Comparison of ENCODE assay signal across 11 mouse cellular contexts in genomic region chr5:64075506-64075905, GRCm38 (mm10). TPM values are rescaled to one million over a fixed set of nuclear protein-coding genes. Genes with fewer than 3 reads are reported as not detected.
DNase-seq lines count a peak whose midpoint lies in the region; ATAC-seq and TF ChIP-seq lines count a peak whose summit lies in the region.
"Had no signal": no experiment of that assay in that cellular context is flagged by ENCODE, and none has a peak within 500 bp of the region (broad histone marks: within the 10 kb centered on the region; RNA-seq: fewer than 3 reads in every experiment).

No protein-coding gene starts in this region.

- no peak for ATAC-seq in embryonic facial prominence, embryonic 11.5 days (replicated peaks; ENCODE audit: insufficient number of reproducible peaks, low FRiP score, low TSS enrichment, low read depth)
- no peak for ATAC-seq in midbrain, postnatal 0 days (ENCODE audit: low FRiP score)
- no peak for ATAC-seq in midbrain, embryonic 11.5 days (ENCODE audit: low FRiP score)

- no peaks in the 10 kb centered on the region for H3K4me1 ChIP-seq in embryonic facial prominence, embryonic 11.5 days (ENCODE audit: control insufficient read depth, insufficient read depth, low read length)
- peaks cover 12% of the 10 kb centered on the region for H3K4me1 ChIP-seq in embryonic facial prominence, embryonic 10.5 days
- H3K4me1 ChIP-seq in midbrain, postnatal 0 days (ENCODE audit: insufficient read depth, low read length): no peaks in the 10 kb centered on the region
- no peaks in the 10 kb centered on the region for H3K4me1 ChIP-seq in midbrain, embryonic 11.5 days (ENCODE audit: control insufficient read depth, insufficient read depth, low read length)
- H3K4me1 ChIP-seq: midbrain, embryonic 12.5 days had no signal

- TF ChIP-seq POLR2A in brain, embryonic 14.5 days (IDR thresholded peaks at IDR 0.05; ENCODE audit: borderline replicate concordance, extremely low read depth, insufficient read depth, insufficient read length, poor library complexity, severe bottlenecking): no peak

- TF ChIP-seq CTCF in midbrain, postnatal 0 days (IDR thresholded peaks at IDR 0.05): peak; percentile 46
- no peak for TF ChIP-seq CTCF in brain, embryonic 14.5 days (IDR thresholded peaks at IDR 0.05; ENCODE audit: borderline replicate concordance, extremely low read depth, insufficient read depth, insufficient read length)

- H3K9me3 ChIP-seq in embryonic facial prominence, embryonic 11.5 days (replicated peaks; ENCODE audit: control insufficient read depth, low read length): no peaks in the 10 kb centered on the region
- no peaks in the 10 kb centered on the region for H3K9me3 ChIP-seq in embryonic facial prominence, embryonic 10.5 days
- no peaks in the 10 kb centered on the region for H3K9me3 ChIP-seq in midbrain, postnatal 0 days (ENCODE audit: low read length)
- H3K9me3 ChIP-seq in midbrain, embryonic 11.5 days (ENCODE audit: control insufficient read depth, low read length): no peaks in the 10 kb centered on the region
- H3K9me3 ChIP-seq: midbrain, embryonic 12.5 days; stomach, embryonic 15.5 days had no signal

- H3K27ac ChIP-seq in embryonic facial prominence, embryonic 11.5 days (replicated peaks; ENCODE audit: low read depth, low read length): no peak overlapping the region
- H3K27ac ChIP-seq in embryonic facial prominence, embryonic 10.5 days (replicated peaks): no peak overlapping the region
- H3K27ac ChIP-seq in midbrain, postnatal 0 days (ENCODE audit: low read depth, low read length): no peak overlapping the region
- H3K27ac ChIP-seq in midbrain, embryonic 11.5 days (ENCODE audit: low read depth, low read length): no peak overlapping the region
- H3K27ac ChIP-seq: midbrain, embryonic 12.5 days; stomach, embryonic 15.5 days had no signal

- no peak overlapping the region for H3K4me3 ChIP-seq in embryonic facial prominence, embryonic 11.5 days (ENCODE audit: low read depth, low read length)
- H3K4me3 ChIP-seq in embryonic facial prominence, embryonic 10.5 days: no peak overlapping the region
- no peak overlapping the region for H3K4me3 ChIP-seq in midbrain, postnatal 0 days (ENCODE audit: low read depth, low read length)
- H3K4me3 ChIP-seq in midbrain, embryonic 11.5 days (ENCODE audit: low read depth, low read length): no peak overlapping the region
- H3K4me3 ChIP-seq: erythroblast, embryonic 14.5 days; midbrain, embryonic 12.5 days; stomach, embryonic 15.5 days had no signal

- WGBS in embryonic facial prominence, embryonic 11.5 days: 53% methylated on average over 3 of the region's 3 CpGs
- WGBS in embryonic facial prominence, embryonic 10.5 days: 53% methylated on average over 3 of the region's 3 CpGs
- 46% methylated on average over 3 of the region's 3 CpGs for WGBS in midbrain, postnatal 0 days
- 54% methylated on average over 3 of the region's 3 CpGs for WGBS in midbrain, embryonic 11.5 days

- H3K27me3 ChIP-seq in embryonic facial prominence, embryonic 11.5 days (ENCODE audit: control insufficient read depth, insufficient read depth, low read length): no peaks in the 10 kb centered on the region
- H3K27me3 ChIP-seq in embryonic facial prominence, embryonic 10.5 days (replicated peaks; ENCODE audit: low read depth, poor library complexity, severe bottlenecking): no peaks in the 10 kb centered on the region
- H3K27me3 ChIP-seq in midbrain, postnatal 0 days (ENCODE audit: insufficient read depth, low read length): no peaks in the 10 kb centered on the region
- no peaks in the 10 kb centered on the region for H3K27me3 ChIP-seq in midbrain, embryonic 11.5 days (ENCODE audit: control insufficient read depth, insufficient read depth, low read length)
- H3K27me3 ChIP-seq in splenic B cell, adult 2 months (ENCODE audit: control insufficient read depth, insufficient read depth, low read length, poor library complexity, severe bottlenecking): no peaks in the 10 kb centered on the region
- H3K27me3 ChIP-seq: midbrain, embryonic 12.5 days; stomach, embryonic 15.5 days had no signal

- H3K36me3 ChIP-seq in embryonic facial prominence, embryonic 11.5 days (replicated peaks; ENCODE audit: control insufficient read depth, insufficient read depth, low read depth, low read length): no peaks in the 10 kb centered on the region
- H3K36me3 ChIP-seq in embryonic facial prominence, embryonic 10.5 days (replicated peaks): no peaks in the 10 kb centered on the region
- no peaks in the 10 kb centered on the region for H3K36me3 ChIP-seq in midbrain, postnatal 0 days (ENCODE audit: insufficient read depth, low read length)
- H3K36me3 ChIP-seq in midbrain, embryonic 11.5 days (ENCODE audit: control insufficient read depth, insufficient read depth, low read length): no peaks in the 10 kb centered on the region
- no peaks in the 10 kb centered on the region for H3K36me3 ChIP-seq in splenic B cell, adult 2 months (ENCODE audit: control insufficient read depth, insufficient read depth, low read length, poor library complexity, severe bottlenecking)
- H3K36me3 ChIP-seq: midbrain, embryonic 12.5 days; stomach, embryonic 15.5 days had no signal

- H3K9ac ChIP-seq in embryonic facial prominence, embryonic 11.5 days (replicated peaks; ENCODE audit: low read length): no peak overlapping the region
- H3K9ac ChIP-seq in midbrain, postnatal 0 days (replicated peaks; ENCODE audit: low read length, poor library complexity, severe bottlenecking): no peak overlapping the region
- H3K9ac ChIP-seq in midbrain, embryonic 11.5 days (ENCODE audit: low read length): no peak overlapping the region
- H3K9ac ChIP-seq: midbrain, embryonic 12.5 days; stomach, embryonic 15.5 days had no signal

- DNase-seq in embryonic facial prominence, embryonic 11.5 days (ENCODE audit: low spot score): peak; percentile 30
- no peak for DNase-seq in embryonic facial prominence, embryonic 10.5 days (ENCODE audit: low spot score)
- DNase-seq in midbrain, postnatal 0 days (ENCODE audit: low spot score): peak; percentile 34
- DNase-seq in midbrain, embryonic 11.5 days (ENCODE audit: low spot score, missing footprints): no peak
- DNase-seq in brain, embryonic 14.5 days (ENCODE audit: low read depth): peak; percentile 40
- DNase-seq in splenic B cell, adult 2 months (ENCODE audit: low read depth, low spot score): peak; percentile 70
- DNase-seq in neural tube, embryonic 10.5 days (ENCODE audit: extremely low spot score, low spot score): no peak
- DNase-seq in cerebellum, adult 11 months: no peak

- H3K4me2 ChIP-seq in embryonic facial prominence, embryonic 11.5 days (ENCODE audit: low read depth, low read length): no peak overlapping the region
- no peak overlapping the region for H3K4me2 ChIP-seq in midbrain, postnatal 0 days (ENCODE audit: low read depth, low read length, poor library complexity, severe bottlenecking)
- H3K4me2 ChIP-seq in midbrain, embryonic 11.5 days: no peak overlapping the region
- H3K4me2 ChIP-seq: midbrain, embryonic 12.5 days; stomach, embryonic 15.5 days had no signal

RNA-seq across cellular contexts. Expression of gene Pgm2, which starts 17.2 kb away (rescaled TPM):
- 35.2 and 35.6 TPM in 2 replicates for polyA plus RNA-seq in embryonic facial prominence, embryonic 11.5 days (2014; fragmentation: Nextera tagmentation; extraction: Ambion mirVana)
- polyA plus RNA-seq in embryonic facial prominence, embryonic 10.5 days (2016; fragmentation: Nextera tagmentation; extraction: Ambion mirVana): 26.3 and 27.0 TPM in 2 replicates
- total RNA-seq in midbrain, postnatal 0 days (2014; rRNA removed): 12.6 and 13.7 TPM in 2 replicates
- 14.0 and 15.4 TPM in 2 replicates for polyA plus RNA-seq in midbrain, postnatal 0 days (2015; fragmentation: Nextera tagmentation; extraction: Ambion mirVana)
- 22.8 and 29.3 TPM in 2 replicates for polyA plus RNA-seq in midbrain, embryonic 11.5 days (2014; fragmentation: Nextera tagmentation; extraction: Ambion mirVana)
- polyA plus RNA-seq in brain, embryonic 14.5 days (2012; rRNA removed): 17.2 and 20.7 TPM in 2 replicates

Comparison
In these comparisons a context has a peak if more than half of its experiments do, and no peak if none do; other contexts are left out.
1. DNase-seq: peak in embryonic facial prominence, embryonic 11.5 days (single experiment), midbrain, postnatal 0 days (single experiment), brain, embryonic 14.5 days (single experiment) and splenic B cell, adult 2 months (single experiment); none in embryonic facial prominence, embryonic 10.5 days (single experiment), midbrain, embryonic 11.5 days (single experiment), neural tube, embryonic 10.5 days (single experiment) and cerebellum, adult 11 months (single experiment).